Mouse (Mus musculus) heart, embryonic 14.5 days (tissue): ENCODE results near the gene Napsa. TPM values are rescaled to one million over a fixed set of nuclear protein-coding genes. Genes with fewer than 3 reads are reported as not detected.

Experiments
- ATAC-seq: fragments of 200-750 bp; cut with Nextera tagmentation; 2 replicates; pipeline ENCODE4 v1.8.0; 2017; ENCODE audit warnings: low read depth, moderate TSS enrichment; ENCODE audit not compliant: insufficient number of reproducible peaks, insufficient read depth, low FRiP score
- H3K27ac ChIP-seq, 2 experiments: fragments of 200-500 bp in 1 of 2; fragments of 300-500 bp in 1 of 2; sonication (generic) in 1 of 2; replicated peaks in 1 of 2; 2 replicates each; pipeline ENCODE4 v1.5.1; 2012 to 2014; ENCODE audit warnings: low read depth in 2 of 2, low read length in 2 of 2, control low read depth in 1 of 2, mild to moderate bottlenecking in 1 of 2, mixed read lengths in 1 of 2; ENCODE audit not compliant: control insufficient read depth in 1 of 2, insufficient read depth in 1 of 2
- H3K27me3 ChIP-seq: fragments of 300-500 bp; sonication (generic); 2 replicates; pipeline ENCODE4 v1.6.1; 2014; ENCODE audit warnings: mild to moderate bottlenecking, low read length, control low read depth; ENCODE audit not compliant: control insufficient read depth, insufficient read depth
- H3K36me3 ChIP-seq: fragments of 300-500 bp; sonication (generic); 2 replicates; pipeline ENCODE4 v1.6.1; 2014; ENCODE audit warnings: mild to moderate bottlenecking, control low read depth, low read length, mixed read lengths; ENCODE audit not compliant: control insufficient read depth, insufficient read depth
- H3K4me1 ChIP-seq, 2 experiments: fragments of 200-500 bp in 1 of 2; fragments of 300-500 bp in 1 of 2; sonication (generic) in 1 of 2; 2 replicates each; pipeline ENCODE4 v1.6.1; 2012 to 2014; ENCODE audit warnings: low read length in 2 of 2, control low read depth in 1 of 2, mixed read lengths in 1 of 2; ENCODE audit not compliant: control insufficient read depth in 2 of 2, insufficient read depth in 2 of 2
- H3K4me2 ChIP-seq: fragments of 300-500 bp; sonication (generic); 2 replicates; pipeline ENCODE4 v1.6.1; 2014; ENCODE audit warnings: mild to moderate bottlenecking, low read length
- H3K4me3 ChIP-seq, 2 experiments: fragments of 200-500 bp in 1 of 2; fragments of 300-500 bp in 1 of 2; sonication (generic) in 1 of 2; 2 replicates each; pipeline ENCODE4 v1.5.1; 2012 to 2014; ENCODE audit warnings: low read length in 2 of 2, mild to moderate bottlenecking in 2 of 2, control low read depth in 1 of 2, low read depth in 1 of 2, moderate library complexity in 1 of 2; ENCODE audit not compliant: control insufficient read depth in 1 of 2, insufficient read depth in 1 of 2
- H3K9ac ChIP-seq: fragments of 300-500 bp; sonication (generic); 2 replicates; pipeline ENCODE4 v1.6.1; 2014; ENCODE audit warnings: mild to moderate bottlenecking, low read length
- H3K9me3 ChIP-seq: fragments of 300-500 bp; sonication (generic); 2 replicates; pipeline ENCODE4 v1.6.1; 2016; ENCODE audit warnings: low read length, control low read depth; ENCODE audit not compliant: control insufficient read depth
- WGBS: fragments of 180-500 bp; shearing (Covaris S2); extraction: QIAGEN DNeasy Blood & Tissue Kit; methylation state at CpG from one replicate; pipeline ENCODE4 v1.1.7; 2014; 5-methylcytosine and 5-hydroxymethylcytosine counted together
- polyA plus RNA-seq: library from polyadenylated mRNA; unstranded; fragments of >200 nt; fragmentation: Nextera tagmentation; extraction: Ambion mirVana; gene quantifications from 2 replicates; pipeline ENCODE4 v1.2.1, GENCODE M21; 2014

The Napsa gene
- polyA plus RNA-seq, 1 experiment from 2014 or later, result 0.35 TPM

GRCm38 (mm10) chr7:44546274-44546673 lies 25.9 kb upstream of the Napsa start:
- Histone ChIP-seq H3K27ac (no peak overlapping the region), H3K4me3 (no peak overlapping the region), H3K4me1 (peaks cover 8 to 10% of the 10 kb centered on the region in 2 experiments; a peak in 2 of 4 replicates), H3K9ac (no peak overlapping the region), H3K27me3 (no peaks in the 10 kb centered on the region), H3K9me3 (no peaks in the 10 kb centered on the region), H3K36me3 (peaks cover 40% of the 10 kb centered on the region), H3K4me2 (no peak overlapping the region)
- WGBS, result 98% methylated on average over 3 of the region's 3 CpGs
- ATAC-seq, result no peak

- no peak overlapping the region for H3K27ac ChIP-seq
- WGBS, result 95% methylated on average over 13 of the region's 13 CpGs
- H3K27me3 ChIP-seq, result no peaks in the 10 kb centered on the region
- H3K9me3 ChIP-seq, result no peaks in the 10 kb centered on the region
- H3K9ac ChIP-seq, result peak overlapping the region; percentile 79
- H3K4me2 ChIP-seq, result peak overlapping the region; percentile 92
- peaks cover 40% of the 10 kb centered on the region for H3K36me3 ChIP-seq
- H3K4me1 ChIP-seq, result peaks cover 8 to 10% of the 10 kb centered on the region in 2 experiments; a peak in 2 of 4 replicates
- H3K4me3 ChIP-seq, result no peak overlapping the region
- ATAC-seq, result no peak
Measured at GRCm38 (mm10) chr7:44547041-44547440, 25.1 kb upstream of the Napsa start.

- H3K9me3 ChIP-seq, result no peaks in the 10 kb centered on the region
- peak overlapping the region; percentile 79 for H3K9ac ChIP-seq
- WGBS, result 22% methylated on average over 5 of the region's 5 CpGs
- H3K27ac ChIP-seq, result no peak overlapping the region
- H3K36me3 ChIP-seq, result peaks cover 38% of the 10 kb centered on the region
- peak overlapping the region; percentile 66 to 70 for H3K4me3 ChIP-seq
- peak overlapping the region; percentile 92 for H3K4me2 ChIP-seq
- H3K4me1 ChIP-seq, result peaks cover 8 to 11% of the 10 kb centered on the region in 2 experiments; a peak in 3 of 4 replicates
- no peaks in the 10 kb centered on the region for H3K27me3 ChIP-seq
- ATAC-seq, result no peak
Measured at GRCm38 (mm10) chr7:44547725-44548124, 24.5 kb upstream of the Napsa start.

- peak within 1 kb of the TSS; percentile 66 to 70 for H3K4me3 ChIP-seq
- peak within 1 kb of the TSS; percentile 92 for H3K4me2 ChIP-seq
- peak; percentile 96 for ATAC-seq
- H3K4me1 ChIP-seq, result peaks cover 11 to 18% of the 10 kb centered on the region in 2 experiments; a peak in 3 of 4 replicates
- H3K9ac ChIP-seq, result peak within 1 kb of the TSS; percentile 79
- peaks cover 32% of the 10 kb centered on the region for H3K36me3 ChIP-seq
- WGBS, result under 1% methylated on average over 43 of the region's 43 CpGs
- H3K27ac ChIP-seq, result peak within 1 kb of the TSS; percentile 35 to 66; a peak in 3 of 4 replicates
- no peaks in the 10 kb centered on the region for H3K9me3 ChIP-seq
- H3K27me3 ChIP-seq, result no peaks in the 10 kb centered on the region
Measured at GRCm38 (mm10) chr7:44548497-44549087, 23.6 kb upstream of the Napsa start, which contains the start of gene Pold1. Pold1 (minus strand) TSS chr7:44548849.

GRCm38 (mm10) chr7:44549621-44550408 lies 22.4 kb upstream of the Napsa start:
- Histone ChIP-seq H3K27ac (no peak overlapping the region), H3K27me3 (no peaks in the 10 kb centered on the region), H3K4me3 (no peak overlapping the region), H3K36me3 (peaks cover 32% of the 10 kb centered on the region), H3K4me1 (peaks cover 13 to 21% of the 10 kb centered on the region in 2 experiments; a peak in 3 of 4 replicates), H3K4me2 (no peak overlapping the region), H3K9ac (no peak overlapping the region), H3K9me3 (no peaks in the 10 kb centered on the region)
- WGBS, result 93% methylated on average over 23 of the region's 23 CpGs
- no peak for ATAC-seq

- H3K36me3 ChIP-seq, result peaks cover 32% of the 10 kb centered on the region
- H3K9ac ChIP-seq, result no peak overlapping the region
- no peaks in the 10 kb centered on the region for H3K27me3 ChIP-seq
- 93% methylated on average over 12 of the region's 12 CpGs for WGBS
- H3K9me3 ChIP-seq, result no peaks in the 10 kb centered on the region
- H3K4me2 ChIP-seq, result no peak overlapping the region
- H3K4me1 ChIP-seq, result peaks cover 13 to 21% of the 10 kb centered on the region in 2 experiments; a peak in 3 of 4 replicates
- no peak for ATAC-seq
- H3K27ac ChIP-seq, result no peak overlapping the region
- H3K4me3 ChIP-seq, result no peak overlapping the region
Measured at GRCm38 (mm10) chr7:44550409-44550678, 21.8 kb upstream of the Napsa start.

GRCm38 (mm10) chr7:44551301-44551700 lies 20.9 kb upstream of the Napsa start:
- H3K9me3 ChIP-seq, result no peaks in the 10 kb centered on the region
- WGBS, result 91% methylated on average over 21 of the region's 21 CpGs

More at GRCm38 (mm10) chr7:44551301-44551700, 20.9 kb upstream of the Napsa start:
- no peak for ATAC-seq
- no peaks in the 10 kb centered on the region for H3K27me3 ChIP-seq
- H3K36me3 ChIP-seq, result peaks cover 32% of the 10 kb centered on the region
- H3K9ac ChIP-seq, result no peak overlapping the region
- H3K27ac ChIP-seq, result no peak overlapping the region
- no peak overlapping the region for H3K4me2 ChIP-seq
- H3K4me3 ChIP-seq, result no peak overlapping the region
- peaks cover 13 to 21% of the 10 kb centered on the region in 2 experiments; a peak in 3 of 4 replicates for H3K4me1 ChIP-seq
